Mouse (Mus musculus): ENCODE measurements around the gene Eepd1.

DNA sequence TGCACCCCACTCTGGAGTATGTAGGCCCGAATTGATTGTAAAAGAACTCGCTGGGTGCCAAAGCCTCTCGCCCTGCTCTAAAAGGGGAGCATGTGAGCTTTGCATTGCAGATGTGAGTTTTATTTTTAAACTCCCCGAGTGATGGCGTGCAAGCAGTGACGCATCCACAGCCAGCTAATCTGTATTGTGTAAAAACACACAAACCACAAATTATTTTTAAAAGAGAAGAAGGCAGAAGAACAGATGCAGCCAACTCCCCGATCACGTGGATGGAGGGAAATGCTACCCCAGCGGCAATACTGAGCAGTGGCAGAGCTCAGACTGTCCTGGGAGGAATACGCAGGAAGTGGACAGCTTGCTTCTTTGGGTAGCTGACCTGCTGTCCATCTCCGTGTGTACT is 29.2 kb downstream of the Eepd1 start:
- TF ChIP-seq CTCF (IDR thresholded peaks at IDR 0.05; ENCODE audit: low read depth) (no peak), EP300 (optimal IDR thresholded peaks at IDR 0.05) (no peak)

Data from stomach, postnatal 0 days (tissue).